ENCODE assay signal across 5 mouse cellular contexts in genomic region chr13:93082324-93082723, GRCm38 (mm10).
DNase-seq lines count a peak whose midpoint lies in the region; ATAC-seq lines count a peak whose summit lies in the region.
"Not testable (repeated sequence)": the region's sequence is repeated elsewhere in the genome, so short reads cannot be mapped to it uniquely, and the experiment has no call there.

No protein-coding gene starts in this region.

- DNase-seq in A20 (ENCODE audit: low read depth, low spot score), result peak; percentile 10
- DNase-seq in heart, adult 11 months, result peak; percentile 29
- peak; percentile 23 for DNase-seq in splenic B cell, adult 2 months (ENCODE audit: low read depth, low spot score)

- not testable (repeated sequence) for H3K36me3 ChIP-seq in splenic B cell, adult 2 months (ENCODE audit: control insufficient read depth, insufficient read depth, low read length, poor library complexity, severe bottlenecking)

- 0 out of 2 replicates have a peak, but pooled peaks have one; percentile 12 for ATAC-seq in megakaryocyte, adult 5-6 weeks (ENCODE audit: poor library complexity, severe bottlenecking)
- ATAC-seq in monocyte, adult 5-6 weeks (replicated peaks; ENCODE audit: insufficient number of reproducible peaks, low FRiP score, low TSS enrichment, poor library complexity, severe bottlenecking), result peak; percentile 31; the same call in 1 of the 2 replicates

- H3K27me3 ChIP-seq in splenic B cell, adult 2 months (ENCODE audit: control insufficient read depth, insufficient read depth, low read length, poor library complexity, severe bottlenecking), result not testable (repeated sequence)

Comparison
In these comparisons a context has a peak if more than half of its experiments do, and no peak if none do; other contexts are left out.
1. Peak in every context shown above with its lines: DNase-seq and ATAC-seq.